Mouse (Mus musculus) E14TG2a.4 (cell line): Measurements from ENCODE around the gene Pcsk5.

ENCODE experiments used
- CTCF ChIP-seq: conservative IDR thresholded peaks from 2 replicates; pipeline ENCODE4 v1.5.1; 2014; ENCODE audit warnings: low read length
- NANOG ChIP-seq: IDR thresholded peaks from 2 replicates; pipeline ENCODE4 v1.6.1; 2014; ENCODE audit warnings: borderline replicate concordance, low read length, mixed read lengths
- POU5F1 ChIP-seq: IDR thresholded peaks from 2 replicates; pipeline ENCODE4 v1.6.1; 2014; ENCODE audit warnings: low read length, borderline replicate concordance

DNA sequence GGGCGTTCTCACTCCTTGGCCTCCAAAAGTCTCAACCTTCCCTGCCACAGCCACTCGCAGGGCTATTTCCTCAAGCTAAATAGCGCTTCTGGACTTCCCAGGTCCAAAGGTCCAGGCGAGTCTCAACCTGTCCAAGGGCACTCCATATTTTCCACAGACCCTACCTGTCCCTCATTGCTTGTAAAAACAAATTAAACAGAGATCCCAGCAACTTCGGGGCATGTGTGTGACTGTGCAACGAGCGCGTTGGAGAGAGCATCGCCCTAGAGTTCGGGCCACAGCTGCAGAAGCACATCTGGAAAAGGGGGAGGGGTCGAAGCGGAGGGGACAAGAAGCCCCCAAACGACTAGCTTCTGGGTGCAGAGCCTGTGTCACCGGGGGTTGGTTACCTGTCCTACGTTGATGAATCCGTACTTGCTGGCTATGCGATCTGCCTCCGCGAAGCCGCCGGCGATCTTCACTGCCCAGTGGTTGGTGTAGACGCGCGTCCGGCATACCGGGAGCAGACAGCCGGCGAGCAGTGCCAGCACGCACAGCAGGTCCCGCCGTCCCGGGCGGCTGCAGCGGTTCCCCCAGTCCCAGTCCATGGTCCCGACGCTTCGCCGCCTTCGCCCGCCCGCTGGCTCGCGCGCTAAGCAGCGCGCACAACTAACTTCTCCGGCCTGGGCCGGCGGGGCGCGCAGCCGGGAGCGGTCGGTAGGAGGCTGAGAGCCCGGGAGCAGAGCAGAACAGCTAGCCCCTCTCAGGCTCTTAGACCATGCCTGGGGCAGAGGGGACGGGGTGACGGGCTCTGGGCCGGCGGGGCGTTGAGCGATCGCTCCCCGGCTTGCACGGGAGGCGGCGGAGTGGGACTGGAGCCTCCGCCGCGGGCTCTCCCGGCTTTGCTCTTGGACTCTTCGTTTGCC is 614 bp downstream of the Pcsk5 start:
- TF ChIP-seq CTCF = no peak
- no peak for TF ChIP-seq NANOG
- no peak for TF ChIP-seq POU5F1
